Mouse (Mus musculus) stomach, postnatal 0 days (tissue): ENCODE measurements around the gene Dhx36. TPM values are rescaled to one million over a fixed set of nuclear protein-coding genes. Genes with fewer than 3 reads are reported as not detected.
A peak's percentile ranks its signal among the peaks of the same experiment; 100 is the strongest.

Experiments used
- ATAC-seq: fragments of 200-750 bp; cut with Nextera tagmentation; 2 replicates; pipeline ENCODE4 v1.8.0; 2017; ENCODE audit not compliant: low FRiP score, low TSS enrichment
- DNase-seq: peaks from one replicate; pipeline ENCODE4 v3.0.0-alpha.2; 2016; ENCODE audit warnings: low spot score
- H3K27ac ChIP-seq: fragments of 300-500 bp; sonication (generic); replicated peaks from 2 replicates; pipeline ENCODE4 v1.5.1; 2014; ENCODE audit warnings: mild to moderate bottlenecking, control low read depth
- H3K27me3 ChIP-seq: fragments of 300-500 bp; sonication (generic); 2 replicates; pipeline ENCODE4 v1.6.1; 2014; ENCODE audit warnings: low read length; ENCODE audit not compliant: control insufficient read depth, insufficient read depth
- H3K36me3 ChIP-seq: fragments of 300-500 bp; sonication (generic); 2 replicates; pipeline ENCODE4 v1.6.1; 2014; ENCODE audit warnings: low read length, mixed read lengths; ENCODE audit not compliant: control insufficient read depth, insufficient read depth
- H3K4me1 ChIP-seq: fragments of 300-500 bp; sonication (generic); replicated peaks from 2 replicates; pipeline ENCODE4 v1.6.1; 2014; ENCODE audit warnings: antibody characterized with exemption; ENCODE audit not compliant: control insufficient read depth, insufficient read depth
- H3K4me2 ChIP-seq: fragments of 300-500 bp; sonication (generic); replicated peaks from 2 replicates; pipeline ENCODE4 v1.6.1; 2014; ENCODE audit warnings: low read depth, mild to moderate bottlenecking, control low read depth, moderate library complexity
- H3K4me3 ChIP-seq: fragments of 300-500 bp; sonication (generic); 2 replicates; pipeline ENCODE4 v1.5.1; 2014; ENCODE audit warnings: low read depth, low read length, control low read depth
- H3K9ac ChIP-seq: fragments of 300-500 bp; sonication (generic); 2 replicates; pipeline ENCODE4 v1.6.1; 2014; ENCODE audit warnings: mild to moderate bottlenecking, low read length, control low read depth, mixed read lengths
- H3K9me3 ChIP-seq: fragments of 300-500 bp; sonication (generic); 2 replicates; pipeline ENCODE4 v1.6.1; 2016; ENCODE audit warnings: low read length; ENCODE audit not compliant: control insufficient read depth
- CTCF ChIP-seq: IDR thresholded peaks from 2 replicates; pipeline ENCODE4 v1.5.1; 2016; ENCODE audit warnings: antibody characterized with exemption, low read depth, mild to moderate bottlenecking, moderate library complexity
- EP300 ChIP-seq: optimal IDR thresholded peaks from 2 replicates; pipeline ENCODE3; 2016; ENCODE audit warnings: antibody characterized with exemption
- WGBS: fragments of 180-500 bp; shearing (Covaris S2); extraction: QIAGEN DNeasy Blood & Tissue Kit; methylation state at CpG from one replicate; pipeline ENCODE4 v1.1.7; 2014; 5-methylcytosine and 5-hydroxymethylcytosine counted together
- polyA plus RNA-seq: library from polyadenylated mRNA; unstranded; fragments of >200 nt; fragmentation: Nextera tagmentation; extraction: Ambion mirVana; gene quantifications from 2 replicates; pipeline ENCODE4 v1.2.1, GENCODE M21; 2015

Dhx36 gene
- 9.6 and 10.1 TPM in 2 replicates for polyA plus RNA-seq

GRCm38 (mm10) chr3:62506488-62507205, at the start of gene Dhx36:
Dhx36 (minus strand) TSS chr3:62507004.
- Histone ChIP-seq H3K4me2 (peak within 1 kb of the TSS; percentile 52), H3K4me3 (peak within 1 kb of the TSS; percentile 95), H3K27ac (peak within 1 kb of the TSS; percentile 90), H3K9ac (peak within 1 kb of the TSS; percentile 96), H3K4me1 (peaks cover 7% of the 10 kb centered on the region; the same call in 1 of the 2 replicates), H3K36me3 (no peaks in the 10 kb centered on the region), H3K9me3 (no peaks in the 10 kb centered on the region), H3K27me3 (no peaks in the 10 kb centered on the region)
- DNase-seq = peak; percentile 95
- under 1% methylated on average over 60 of the region's 66 CpGs for WGBS
- peak; percentile 100 for ATAC-seq
- TF ChIP-seq CTCF (peak; percentile 33; the same call in 1 of the 2 replicates), EP300 (no peak)

- DNase-seq = no peak
- Histone ChIP-seq H3K4me1 (no peaks in the 10 kb centered on the region), H3K9me3 (no peaks in the 10 kb centered on the region), H3K9ac (no peak overlapping the region), H3K4me2 (no peak overlapping the region), H3K36me3 (no peaks in the 10 kb centered on the region), H3K27me3 (no peaks in the 10 kb centered on the region), H3K4me3 (no peak overlapping the region), H3K27ac (no peak overlapping the region)
- ATAC-seq = no peak
- no peak for TF ChIP-seq CTCF
- 55% methylated on average over 5 of the region's 5 CpGs for WGBS
Observed at GRCm38 (mm10) chr3:62527593-62527992, 20.8 kb upstream of the Dhx36 start.

GRCm38 (mm10) chr3:62527160-62527559, 20.4 kb upstream of the Dhx36 start:
- Histone ChIP-seq H3K4me2 (no peak overlapping the region), H3K27me3 (no peaks in the 10 kb centered on the region), H3K4me1 (no peaks in the 10 kb centered on the region), H3K9ac (no peak overlapping the region), H3K9me3 (no peaks in the 10 kb centered on the region), H3K36me3 (no peaks in the 10 kb centered on the region), H3K27ac (no peak overlapping the region), H3K4me3 (no peak overlapping the region)
- 32% methylated on average over 4 of the region's 4 CpGs for WGBS
- ATAC-seq = no peak
- no peak for DNase-seq
- TF ChIP-seq EP300 (no peak), CTCF (peak; percentile 72)

GRCm38 (mm10) chr3:62507206-62507647, 423 bp upstream of the Dhx36 start:
- Histone ChIP-seq H3K4me3 (peak overlapping the region; percentile 95), H3K9me3 (no peaks in the 10 kb centered on the region), H3K4me1 (peaks cover 7% of the 10 kb centered on the region; the same call in 1 of the 2 replicates), H3K9ac (no peak overlapping the region), H3K27me3 (no peaks in the 10 kb centered on the region), H3K4me2 (peak overlapping the region; percentile 40), H3K27ac (no peak overlapping the region), H3K36me3 (no peaks in the 10 kb centered on the region)
- DNase-seq (no peak), ATAC-seq (0 out of 2 replicates have a peak, but pooled peaks have one; percentile 35)
- WGBS = 42% methylated on average over 5 of the region's 5 CpGs
- TF ChIP-seq CTCF (no peak), EP300 (no peak)

- Histone ChIP-seq H3K27me3 (no peaks in the 10 kb centered on the region), H3K4me1 (peaks cover 7% of the 10 kb centered on the region; the same call in 1 of the 2 replicates), H3K4me2 (peak overlapping the region; percentile 52), H3K9ac (no peak overlapping the region), H3K27ac (no peak overlapping the region), H3K36me3 (no peaks in the 10 kb centered on the region), H3K4me3 (peak overlapping the region; percentile 95), H3K9me3 (no peaks in the 10 kb centered on the region)
- 54% methylated on average over 5 of the region's 5 CpGs for WGBS
- ATAC-seq = no peak
- TF ChIP-seq EP300 (no peak), CTCF (no peak)
- no peak for DNase-seq
Observed at GRCm38 (mm10) chr3:62505166-62505900, 1.5 kb downstream of the Dhx36 start.
